ENCODE assay signal across 8 mouse cellular contexts in the genomic region with DNA sequence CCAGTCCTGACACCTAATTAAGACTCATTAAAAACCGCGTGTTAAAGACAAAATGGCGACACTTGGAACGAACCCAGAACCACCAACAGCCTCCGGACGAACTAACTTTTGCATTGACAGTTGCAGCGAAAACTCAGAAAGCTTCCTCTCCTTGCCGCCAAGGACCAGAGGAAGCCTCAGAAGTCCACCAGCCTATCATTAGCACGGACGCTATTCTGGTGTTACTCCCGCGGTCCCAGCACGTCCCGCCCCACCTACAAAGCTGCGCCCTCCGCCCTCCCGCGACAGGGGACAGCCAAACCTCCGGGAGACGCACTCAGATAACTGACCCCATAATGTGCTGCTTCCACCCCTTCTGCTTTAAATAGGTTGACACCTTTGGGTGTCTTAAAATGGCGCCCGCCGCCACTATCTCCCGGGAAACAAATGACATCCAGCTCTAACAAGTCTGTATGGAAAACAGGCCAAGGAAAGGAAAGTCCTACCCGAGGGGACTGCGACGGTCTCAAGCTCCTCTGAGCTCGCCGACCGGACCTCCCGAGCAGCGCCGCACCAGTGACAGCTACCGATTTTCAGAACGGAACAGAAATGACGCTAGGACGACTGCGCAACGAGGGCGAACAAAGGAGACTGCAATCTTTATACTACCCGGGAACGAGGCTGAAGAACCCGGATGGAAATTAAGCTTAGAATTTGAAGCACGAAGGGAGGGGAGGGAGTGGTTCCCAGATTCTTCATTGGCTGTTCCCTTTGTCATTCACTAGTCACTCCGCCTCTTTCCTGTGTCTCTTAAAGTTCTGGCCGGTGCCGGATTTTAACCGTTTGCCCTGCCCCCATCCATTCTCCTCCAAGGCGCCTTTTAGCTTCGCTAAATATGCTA. TPM values are rescaled to one million over a fixed set of nuclear protein-coding genes. Genes with fewer than 3 reads are reported as not detected.
DNase-seq lines count a peak whose midpoint lies in the region; ATAC-seq lines count a peak whose summit lies in the region.

A gene (minus strand): TSS at position 670 of the 880 bp plus-strand sequence.

- peak; percentile 93 for ATAC-seq in inflammation-experienced regulatory T-cells, adult 6 months
- ATAC-seq in megakaryocyte-erythroid progenitor cell, adult 5-6 weeks (replicated peaks; ENCODE audit: low FRiP score, low TSS enrichment, poor library complexity, severe bottlenecking), result peak; percentile 97

- DNase-seq in adrenal gland, adult (ENCODE audit: inconsistent age in 2 of 2, low spot score in 1 of 2), result peak; percentile 85 to 95
- peak; percentile 94 for DNase-seq in embryo, embryonic 10.5 days (ENCODE audit: low spot score)
- DNase-seq in gastrocnemius, postnatal 14 days, result peak; percentile 69
- peak; percentile 83 to 88 for DNase-seq in left cerebral cortex, postnatal 10 days (ENCODE audit: extremely low spot score in 1 of 2, low spot score in 2 of 2)
- peak; percentile 83 for DNase-seq in right cerebral cortex, postnatal 25 days
- DNase-seq in urinary bladder, postnatal 4 days (ENCODE audit: low spot score in 2 of 2), result peak; percentile 74 to 79

- intact Hi-C loops in gastrocnemius, postnatal 14 days (cut with DNase I; ENCODE audit: low total_unique reads), result no loop called here
- intact Hi-C loops in left cerebral cortex, postnatal 10 days (cut with DNase I), result no loop called here

RNA-seq across cellular contexts. Expression of the gene that starts here (rescaled TPM):
- total RNA-seq in gastrocnemius, postnatal 14 days (2021), result 10 to 100 TPM; 22.2 to 22.7 TPM
- polyA plus RNA-seq in inflammation-experienced regulatory T-cells, adult 6 months (2017; shearing (Covaris generic)), result 100 to 1,000 TPM in 1 of 3 experiments, 10 to 100 TPM in 2; 71.5 to 109 (median 89.7) TPM
- 10 to 100 TPM; 58.5 to 58.8 TPM for total RNA-seq in left cerebral cortex, postnatal 10 days (2021)
- 54.2 and 90.5 TPM in 2 replicates for total RNA-seq in megakaryocyte-erythroid progenitor cell, adult 5-6 weeks (2014; fragmentation: Nextera tagmentation)
- 59.0 and 72.1 TPM in 2 replicates for total RNA-seq in megakaryocyte-erythroid progenitor cell, adult 5-6 weeks (2017)

Comparison
In these comparisons a context has a peak if more than half of its experiments do, and no peak if none do; other contexts are left out.
1. Peak in every context shown above with its lines: DNase-seq and ATAC-seq.